Mouse (Mus musculus): ENCODE measurements around the gene Metap1d. TPM values are rescaled to one million over a fixed set of nuclear protein-coding genes. Genes with fewer than 3 reads are reported as not detected.

Gene Metap1d
- total and polyA plus RNA-seq, 2 experiments from 2014 or later = 14.4 to 25.1 TPM

- Histone ChIP-seq H3K9me3 (ENCODE audit: low read length) (no peaks in the 10 kb centered on the region), H3K9ac (replicated peaks; ENCODE audit: low read length, poor library complexity, severe bottlenecking) (no peak overlapping the region), H3K4me1 (ENCODE audit: insufficient read depth, low read length) (no peaks in the 10 kb centered on the region), H3K27ac (ENCODE audit: low read depth, low read length) (no peak overlapping the region), H3K4me2 (ENCODE audit: low read depth, low read length, poor library complexity, severe bottlenecking) (no peak overlapping the region), H3K4me3 (ENCODE audit: low read depth, low read length) (no peak overlapping the region), H3K27me3 (ENCODE audit: insufficient read depth, low read length) (peaks cover 18% of the 10 kb centered on the region), H3K36me3 (ENCODE audit: insufficient read depth, low read length) (no peaks in the 10 kb centered on the region)
- DNase-seq (ENCODE audit: low spot score) = no peak
- 71% methylated on average over 5 of the region's 5 CpGs for WGBS
- no peak for TF ChIP-seq CTCF (IDR thresholded peaks at IDR 0.05)
- no peak for ATAC-seq (ENCODE audit: low FRiP score)
These were observed 103.0 kb downstream of the Metap1d start for GRCm38 (mm10) chr2:71556071-71556470.

GRCm38 (mm10) chr2:71566466-71566865 is 113.4 kb downstream of the Metap1d start:
- Histone ChIP-seq H3K4me1 (ENCODE audit: insufficient read depth, low read length) (no peaks in the 10 kb centered on the region), H3K27me3 (ENCODE audit: insufficient read depth, low read length) (no peaks in the 10 kb centered on the region), H3K9me3 (ENCODE audit: low read length) (no peaks in the 10 kb centered on the region), H3K4me3 (ENCODE audit: low read depth, low read length) (no peak overlapping the region), H3K4me2 (ENCODE audit: low read depth, low read length, poor library complexity, severe bottlenecking) (no peak overlapping the region), H3K9ac (replicated peaks; ENCODE audit: low read length, poor library complexity, severe bottlenecking) (no peak overlapping the region), H3K36me3 (ENCODE audit: insufficient read depth, low read length) (no peaks in the 10 kb centered on the region), H3K27ac (ENCODE audit: low read depth, low read length) (no peak overlapping the region)
- WGBS = 82% methylated on average over 9 of the region's 9 CpGs
- no peak for TF ChIP-seq CTCF (IDR thresholded peaks at IDR 0.05)
- DNase-seq (ENCODE audit: low spot score) = no peak
- ATAC-seq (ENCODE audit: low FRiP score) = no peak

- no peak overlapping the region for H3K4me2 ChIP-seq (ENCODE audit: low read depth, low read length, poor library complexity, severe bottlenecking)
- no peaks in the 10 kb centered on the region for H3K36me3 ChIP-seq (ENCODE audit: insufficient read depth, low read length)
These were observed 120.7 kb downstream of the Metap1d start for GRCm38 (mm10) chr2:71573736-71574135.

More at GRCm38 (mm10) chr2:71573736-71574135, 120.7 kb downstream of the Metap1d start:
- no peak for TF ChIP-seq CTCF (IDR thresholded peaks at IDR 0.05)
- DNase-seq (ENCODE audit: low spot score) (no peak), ATAC-seq (ENCODE audit: low FRiP score) (no peak)
- Histone ChIP-seq H3K27me3 (ENCODE audit: insufficient read depth, low read length) (no peaks in the 10 kb centered on the region), H3K4me3 (ENCODE audit: low read depth, low read length) (no peak overlapping the region), H3K27ac (ENCODE audit: low read depth, low read length) (no peak overlapping the region), H3K4me1 (ENCODE audit: insufficient read depth, low read length) (no peaks in the 10 kb centered on the region), H3K9me3 (ENCODE audit: low read length) (no peaks in the 10 kb centered on the region), H3K9ac (replicated peaks; ENCODE audit: low read length, poor library complexity, severe bottlenecking) (no peak overlapping the region)
- WGBS = 63% methylated on average over 4 of the region's 4 CpGs

Other genes starting within 250 kb of the Metap1d start
- 149 and 195 TPM in 2 replicates for gene Dync1i2, start 241.6 kb upstream of the Metap1d start, total RNA-seq (2014; rRNA removed)
- gene Dync1i2, start 241.6 kb upstream of the Metap1d start, polyA plus RNA-seq (2015; fragmentation: Nextera tagmentation; extraction: Ambion mirVana) = 194 and 205 TPM in 2 replicates
- 142 and 145 TPM in 2 replicates for gene Slc25a12, start 85.5 kb upstream of the Metap1d start, total RNA-seq (2014; rRNA removed)
- gene Slc25a12, start 85.5 kb upstream of the Metap1d start, polyA plus RNA-seq (2015; fragmentation: Nextera tagmentation; extraction: Ambion mirVana) = 118 and 120 TPM in 2 replicates
- gene Hat1, start 64.3 kb upstream of the Metap1d start, total RNA-seq (2014; rRNA removed) = 14.7 and 20.6 TPM in 2 replicates
- gene Hat1, start 64.3 kb upstream of the Metap1d start, polyA plus RNA-seq (2015; fragmentation: Nextera tagmentation; extraction: Ambion mirVana) = 29.6 and 30.0 TPM in 2 replicates
- gene Dlx1, start 74.8 kb downstream of the Metap1d start, total RNA-seq (2014; rRNA removed) = 2.8 and 8.8 TPM in 2 replicates
- gene Dlx1, start 74.8 kb downstream of the Metap1d start, polyA plus RNA-seq (2015; fragmentation: Nextera tagmentation; extraction: Ambion mirVana) = 10.5 and 25.5 TPM in 2 replicates
- gene Dlx2, start 93.5 kb downstream of the Metap1d start, total RNA-seq (2014; rRNA removed) = 0.38 and 1.2 TPM in 2 replicates
- 3.1 and 8.4 TPM in 2 replicates for gene Dlx2, start 93.5 kb downstream of the Metap1d start, polyA plus RNA-seq (2015; fragmentation: Nextera tagmentation; extraction: Ambion mirVana)

Data from midbrain, postnatal 0 days (tissue).